Mouse (Mus musculus) thymus, postnatal 4 days (tissue): ENCODE data around the gene Atp8b4.

ENCODE experiments used
- DNase-seq: peaks from one replicate; pipeline ENCODE4 v3.0.0; 2021

Gene Atp8b4

GRCm38 (mm10) chr2:126275511-126275910, 225.0 kb downstream of the Atp8b4 start:
- no peak for DNase-seq

- DNase-seq = no peak
These were observed 225.6 kb downstream of the Atp8b4 start for GRCm38 (mm10) chr2:126274826-126275405.

GRCm38 (mm10) chr2:126274311-126274710, 226.2 kb downstream of the Atp8b4 start:
- DNase-seq = no peak
